Mouse (Mus musculus): ENCODE data around the gene Sesn2. TPM values are rescaled to one million over a fixed set of nuclear protein-coding genes. Genes with fewer than 3 reads are reported as not detected.

Gene Sesn2
- polyA plus RNA-seq, 2 experiments = 5.9 to 6.4 TPM

GRCm38 (mm10) chr4:132475895-132476878, 34.1 kb downstream of the Sesn2 start:
- Histone ChIP-seq H3K27ac (replicated peaks; ENCODE audit: low read depth, low read length) (no peak overlapping the region), H3K27me3 (ENCODE audit: control insufficient read depth, insufficient read depth, low read length) (no peaks in the 10 kb centered on the region), H3K9ac (ENCODE audit: low read depth, low read length, severe bottlenecking) (no peak overlapping the region), H3K4me3 (replicated peaks; ENCODE audit: low read length) (no peak overlapping the region), H3K4me2 (replicated peaks; ENCODE audit: low read depth, low read length, severe bottlenecking) (no peak overlapping the region), H3K9me3 (ENCODE audit: control insufficient read depth, low read length) (no peaks in the 10 kb centered on the region), H3K4me1 (ENCODE audit: control insufficient read depth, insufficient read depth, low read length) (no peaks in the 10 kb centered on the region), H3K36me3 (ENCODE audit: control insufficient read depth, insufficient read depth, low read length) (no peaks in the 10 kb centered on the region)
- ATAC-seq (ENCODE audit: low FRiP score, low read depth) (no peak), DNase-seq (ENCODE audit: low spot score) (no peak)
- 72% methylated on average over 13 of the region's 13 CpGs for WGBS
- no peak for TF ChIP-seq POLR2A (IDR thresholded peaks at IDR 0.05; ENCODE audit: borderline replicate concordance, extremely low read depth, insufficient read depth, insufficient read length)

GRCm38 (mm10) chr4:132474631-132475030, 35.7 kb downstream of the Sesn2 start:
- Histone ChIP-seq H3K9me3 (ENCODE audit: control insufficient read depth, low read length) (no peaks in the 10 kb centered on the region), H3K27me3 (ENCODE audit: control insufficient read depth, insufficient read depth, low read length) (no peaks in the 10 kb centered on the region), H3K4me1 (ENCODE audit: control insufficient read depth, insufficient read depth, low read length) (peaks cover 2% of the 10 kb centered on the region; the same call in 1 of the 2 replicates), H3K4me3 (replicated peaks; ENCODE audit: low read length) (no peak overlapping the region), H3K27ac (replicated peaks; ENCODE audit: low read depth, low read length) (no peak overlapping the region), H3K4me2 (replicated peaks; ENCODE audit: low read depth, low read length, severe bottlenecking) (no peak overlapping the region), H3K36me3 (ENCODE audit: control insufficient read depth, insufficient read depth, low read length) (no peaks in the 10 kb centered on the region), H3K9ac (ENCODE audit: low read depth, low read length, severe bottlenecking) (no peak overlapping the region)
- no peak for DNase-seq (ENCODE audit: low spot score)
- no peak for ATAC-seq (ENCODE audit: low FRiP score, low read depth)
- no peak for TF ChIP-seq POLR2A (IDR thresholded peaks at IDR 0.05; ENCODE audit: borderline replicate concordance, extremely low read depth, insufficient read depth, insufficient read length)
- WGBS = 86% methylated on average over 4 of the region's 4 CpGs

- Histone ChIP-seq H3K36me3 (ENCODE audit: control insufficient read depth, insufficient read depth, low read length) (no peaks in the 10 kb centered on the region), H3K4me3 (replicated peaks; ENCODE audit: low read length) (no peak overlapping the region), H3K9me3 (ENCODE audit: control insufficient read depth, low read length) (no peaks in the 10 kb centered on the region), H3K4me1 (ENCODE audit: control insufficient read depth, insufficient read depth, low read length) (peaks cover 2% of the 10 kb centered on the region; the same call in 1 of the 2 replicates), H3K4me2 (replicated peaks; ENCODE audit: low read depth, low read length, severe bottlenecking) (no peak overlapping the region), H3K27ac (replicated peaks; ENCODE audit: low read depth, low read length) (no peak overlapping the region), H3K27me3 (ENCODE audit: control insufficient read depth, insufficient read depth, low read length) (no peaks in the 10 kb centered on the region), H3K9ac (ENCODE audit: low read depth, low read length, severe bottlenecking) (no peak overlapping the region)
- WGBS = 87% methylated on average over 9 of the region's 9 CpGs
- TF ChIP-seq POLR2A (IDR thresholded peaks at IDR 0.05; ENCODE audit: borderline replicate concordance, extremely low read depth, insufficient read depth, insufficient read length) = no peak
- no peak for DNase-seq (ENCODE audit: low spot score)
- no peak for ATAC-seq (ENCODE audit: low FRiP score, low read depth)
Measured at GRCm38 (mm10) chr4:132473411-132473810, 36.9 kb downstream of the Sesn2 start.

- ATAC-seq (ENCODE audit: low FRiP score, low read depth) = no peak
- TF ChIP-seq POLR2A (IDR thresholded peaks at IDR 0.05; ENCODE audit: borderline replicate concordance, extremely low read depth, insufficient read depth, insufficient read length) = no peak
- Histone ChIP-seq H3K36me3 (ENCODE audit: control insufficient read depth, insufficient read depth, low read length) (no peaks in the 10 kb centered on the region), H3K4me3 (replicated peaks; ENCODE audit: low read length) (no peak overlapping the region), H3K27ac (replicated peaks; ENCODE audit: low read depth, low read length) (no peak overlapping the region), H3K9ac (ENCODE audit: low read depth, low read length, severe bottlenecking) (no peak overlapping the region), H3K4me1 (ENCODE audit: control insufficient read depth, insufficient read depth, low read length) (peaks cover 2% of the 10 kb centered on the region; the same call in 1 of the 2 replicates), H3K27me3 (ENCODE audit: control insufficient read depth, insufficient read depth, low read length) (no peaks in the 10 kb centered on the region), H3K4me2 (replicated peaks; ENCODE audit: low read depth, low read length, severe bottlenecking) (no peak overlapping the region), H3K9me3 (ENCODE audit: control insufficient read depth, low read length) (no peaks in the 10 kb centered on the region)
- 1% methylated on average over 3 of the region's 3 CpGs for WGBS
- DNase-seq (ENCODE audit: low spot score) = no peak
Measured at GRCm38 (mm10) chr4:132469873-132470272, 40.4 kb downstream of the Sesn2 start.

GRCm38 (mm10) chr4:132464255-132464613, 46.1 kb downstream of the Sesn2 start:
- H3K9me3 ChIP-seq (ENCODE audit: control insufficient read depth, low read length) = no peaks in the 10 kb centered on the region
- H3K27ac ChIP-seq (replicated peaks; ENCODE audit: low read depth, low read length) = no peak overlapping the region
- peak overlapping the region; percentile 68 for H3K9ac ChIP-seq (ENCODE audit: low read depth, low read length, severe bottlenecking)
- peak overlapping the region; percentile 86 for H3K4me3 ChIP-seq (replicated peaks; ENCODE audit: low read length)
- DNase-seq (ENCODE audit: low spot score) (no peak), ATAC-seq (ENCODE audit: low FRiP score, low read depth) (peak; percentile 13; the same call in 1 of the 2 replicates)
- H3K4me2 ChIP-seq (replicated peaks; ENCODE audit: low read depth, low read length, severe bottlenecking) = peak overlapping the region; percentile 82
- peaks cover 15% of the 10 kb centered on the region for H3K4me1 ChIP-seq (ENCODE audit: control insufficient read depth, insufficient read depth, low read length)
- 3% methylated on average over 5 of the region's 5 CpGs for WGBS
- H3K36me3 ChIP-seq (ENCODE audit: control insufficient read depth, insufficient read depth, low read length) = peaks cover 19% of the 10 kb centered on the region
- no peaks in the 10 kb centered on the region for H3K27me3 ChIP-seq (ENCODE audit: control insufficient read depth, insufficient read depth, low read length)
- no peak for TF ChIP-seq POLR2A (IDR thresholded peaks at IDR 0.05; ENCODE audit: borderline replicate concordance, extremely low read depth, insufficient read depth, insufficient read length)

All from limb, embryonic 14.5 days (tissue).